Mouse (Mus musculus) layer of hippocampus, adult 6 months (tissue): ENCODE results near the gene Ndufv1. TPM values are rescaled to one million over a fixed set of nuclear protein-coding genes. Genes with fewer than 3 reads are reported as not detected.

Source experiments
- long read RNA-seq, 2 experiments: library from polyadenylated mRNA; unstranded; transcript quantifications; one replicate each; pipeline ENCODE4 v2.0.0; 2019 to 2020
- polyA plus RNA-seq: library from polyadenylated mRNA; unstranded; fragments of <200 nt; fragmentation: Nextera tagmentation; gene quantifications from 2 replicates; pipeline ENCODE4 v1.2.3, GENCODE M21; 2021

The Ndufv1 gene
- polyA plus RNA-seq, result 448 and 464 TPM in 2 replicates
- long read RNA-seq, experiment 1, transcript Ndufv1-201 (10 exons, 1,661 nt), result major isoform, 684 of 762 reads
- long read RNA-seq, experiment 1, partial matches to known transcripts, result 37 of 762 reads
- long read RNA-seq, experiment 1, other reads (novel, unspliced or antisense), result 38 of 762 reads
- long read RNA-seq, experiment 2, transcript Ndufv1-201 (10 exons, 1,661 nt), result major isoform, 1,690 of 1,843 reads
- long read RNA-seq, experiment 2, partial matches to known transcripts, result 27 of 1,843 reads
- long read RNA-seq, experiment 2, other reads (novel, unspliced or antisense), result 122 of 1,843 reads

GRCm38 (mm10) chr19:4012432-4013022, at the start of gene Ndufv1:
Ndufv1 (minus strand) TSS chr19:4012806.

GRCm38 (mm10) chr19:4059069-4059740, 46.6 kb upstream of the Ndufv1 start, which contains the start of gene Gstp3:
Gstp3 (minus strand) TSS chr19:4059569.

GRCm38 (mm10) chr19:4045966-4046865, 33.6 kb upstream of the Ndufv1 start, which contains the start of gene Gstp2:
Gstp2 (minus strand) TSS chr19:4046023.

GRCm38 (mm10) chr19:4037788-4038232, 25.2 kb upstream of the Ndufv1 start, which contains the start of gene Gstp1:
Gstp1 (minus strand) TSS chr19:4037985.

GRCm38 (mm10) chr19:4003112-4003511, 9.5 kb downstream of the Ndufv1 start, which contains the start of gene Doc2g:
Doc2g (plus strand) TSS chr19:4003313.

GRCm38 (mm10) chr19:4000119-4000900, 12.3 kb downstream of the Ndufv1 start, which contains the start of the genes Nudt8 and Gm49405:
Nudt8 (plus strand) TSS chr19:4000580.
Gm49405 (plus strand) TSS chr19:4000626.

DNA sequence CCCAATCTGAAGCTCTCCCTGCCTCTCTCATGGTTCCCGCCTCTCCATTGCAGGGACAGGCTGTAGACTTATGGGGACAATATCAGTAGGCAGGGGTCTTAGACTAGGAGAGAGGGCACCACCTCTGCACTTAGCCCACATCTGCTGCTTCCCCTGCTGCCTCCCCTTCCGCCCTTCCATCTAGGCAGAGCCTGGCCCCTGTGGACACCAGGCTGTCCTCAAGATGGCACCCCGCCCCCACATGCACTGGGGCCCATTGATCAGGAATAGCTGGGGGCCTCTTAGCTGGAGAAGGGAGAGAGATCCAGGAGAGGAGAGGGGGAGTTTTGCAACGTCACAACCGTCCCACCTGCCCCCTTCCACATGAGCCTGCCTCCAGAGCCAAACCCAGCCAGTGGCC, 20.2 kb downstream of the Ndufv1 start, which contains the start of gene Tbx10:
TSS of gene Tbx10 (plus strand) at position 337 of the 400 bp plus-strand sequence.

GRCm38 (mm10) chr19:3986334-3986733, 26.3 kb downstream of the Ndufv1 start, which contains the start of gene Acy3:
Acy3 (plus strand) TSS chr19:3986570.

DNA sequence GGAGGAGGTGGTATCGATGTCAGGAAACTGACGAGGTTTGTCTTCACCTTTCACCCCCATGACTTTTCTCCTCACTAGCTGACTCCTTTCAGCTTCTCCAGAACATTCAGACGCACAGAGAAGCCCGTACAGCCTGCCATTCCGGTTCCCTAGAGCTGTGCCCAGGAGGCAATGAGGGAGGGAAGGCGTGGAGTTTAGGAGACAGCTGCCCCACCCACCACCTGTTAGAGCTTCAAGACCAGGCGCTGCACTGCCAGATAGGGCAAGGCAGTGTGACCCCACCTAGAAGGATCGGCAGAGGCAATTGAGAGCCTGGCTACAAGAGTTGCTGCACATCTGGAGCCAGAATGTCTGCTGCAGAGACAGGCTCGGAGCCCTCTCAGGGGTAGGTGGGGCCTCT, 40.4 kb downstream of the Ndufv1 start, which contains the start of gene Aldh3b2:
TSS of gene Aldh3b2 (plus strand) at position 100 of the 400 bp plus-strand sequence.

DNA sequence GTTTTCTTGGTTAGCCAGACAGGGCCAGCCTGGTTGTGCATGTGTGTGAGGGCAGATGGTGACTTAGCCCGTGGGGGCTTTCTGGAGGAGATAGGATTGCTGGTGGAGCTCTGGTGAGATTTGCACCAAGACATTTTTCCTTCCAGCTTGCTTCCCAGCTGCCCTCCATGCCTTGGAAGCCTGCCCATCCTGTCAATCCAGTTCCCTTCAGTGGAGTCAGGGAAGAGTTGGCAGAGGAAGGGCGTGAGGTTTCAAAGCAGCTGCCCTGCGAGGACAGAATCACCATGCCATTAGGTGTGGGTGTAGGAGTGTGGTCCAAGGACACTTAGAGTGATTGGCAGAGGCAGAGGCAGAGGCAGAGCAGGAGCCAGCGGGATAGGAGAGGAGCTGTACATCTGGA, 54.1 kb downstream of the Ndufv1 start, which contains the start of gene Aldh3b3:
TSS of gene Aldh3b3 (plus strand) at position 176 of the 400 bp plus-strand sequence.

Other genes with a start within 250 kb of the Ndufv1 start
- 8.6 and 9.5 TPM in 2 replicates for gene Kmt5b, start 245.4 kb downstream of the Ndufv1 start, polyA plus RNA-seq
- gene Chka, start 161.0 kb downstream of the Ndufv1 start, polyA plus RNA-seq, result 19.4 and 20.0 TPM in 2 replicates
- gene Tcirg1, start 105.7 kb downstream of the Ndufv1 start, polyA plus RNA-seq, result 3.9 and 4.3 TPM in 2 replicates
- 575 and 594 TPM in 2 replicates for gene Ndufs8, start 100.0 kb downstream of the Ndufv1 start, polyA plus RNA-seq
- gene Aldh3b1, start 83.0 kb downstream of the Ndufv1 start, polyA plus RNA-seq, result 7.0 and 8.7 TPM in 2 replicates
- 25.0 and 27.9 TPM in 2 replicates for gene Unc93b1, start 77.6 kb downstream of the Ndufv1 start, polyA plus RNA-seq
- gene Aldh3b3, start 54.2 kb downstream of the Ndufv1 start, polyA plus RNA-seq, result not detected in 2 replicates
- 2.3 and 2.5 TPM in 2 replicates for gene Aldh3b2, start 40.5 kb downstream of the Ndufv1 start, polyA plus RNA-seq
- gene Acy3, start 26.2 kb downstream of the Ndufv1 start, polyA plus RNA-seq, result 2.2 and 3.3 TPM in 2 replicates
- gene Tbx10, start 20.1 kb downstream of the Ndufv1 start, polyA plus RNA-seq, result 0.10 TPM in 1 of 2 replicates, not detected in the other
- gene Nudt8, start 12.2 kb downstream of the Ndufv1 start, polyA plus RNA-seq, result 22.0 and 24.3 TPM in 2 replicates
- 0.09 and 0.10 TPM in 2 replicates for gene Gm49405, start 12.2 kb downstream of the Ndufv1 start, polyA plus RNA-seq
- gene Doc2g, start 9.5 kb downstream of the Ndufv1 start, polyA plus RNA-seq, result 2.8 and 2.9 TPM in 2 replicates
- gene Gstp1, start 25.2 kb upstream of the Ndufv1 start, polyA plus RNA-seq, result 1,221 and 1,279 TPM in 2 replicates
- 2.1 and 2.8 TPM in 2 replicates for gene Gstp2, start 33.2 kb upstream of the Ndufv1 start, polyA plus RNA-seq
- gene Gstp3, start 46.8 kb upstream of the Ndufv1 start, polyA plus RNA-seq, result not detected in 2 replicates
- not detected in 2 replicates for gene Cabp2, start 68.8 kb upstream of the Ndufv1 start, polyA plus RNA-seq
- 59.8 and 62.1 TPM in 2 replicates for gene Cdk2ap2, start 84.4 kb upstream of the Ndufv1 start, polyA plus RNA-seq
- gene Pitpnm1, start 87.2 kb upstream of the Ndufv1 start, polyA plus RNA-seq, result 52.0 and 59.9 TPM in 2 replicates
- 204 and 212 TPM in 2 replicates for gene Aip, start 113.1 kb upstream of the Ndufv1 start, polyA plus RNA-seq
- not detected in 2 replicates for gene Gpr152, start 127.0 kb upstream of the Ndufv1 start, polyA plus RNA-seq
- gene Cabp4, start 131.2 kb upstream of the Ndufv1 start, polyA plus RNA-seq, result 0.04 TPM in 1 of 2 replicates, not detected in the other
- 101 and 105 TPM in 2 replicates for gene Coro1b, start 135.8 kb upstream of the Ndufv1 start, polyA plus RNA-seq
- gene Ptprcap, start 140.8 kb upstream of the Ndufv1 start, polyA plus RNA-seq, result 1.2 and 2.0 TPM in 2 replicates
- 7.5 and 9.5 TPM in 2 replicates for gene Rps6kb2, start 150.5 kb upstream of the Ndufv1 start, polyA plus RNA-seq
- 2.8 and 2.9 TPM in 2 replicates for gene Carns1, start 162.7 kb upstream of the Ndufv1 start, polyA plus RNA-seq
- gene Tbc1d10c, start 178.5 kb upstream of the Ndufv1 start, polyA plus RNA-seq, result 0.19 TPM in 1 of 2 replicates, not detected in the other
- gene Ppp1ca, start 179.3 kb upstream of the Ndufv1 start, polyA plus RNA-seq, result 345 and 357 TPM in 2 replicates
- 5.9 and 6.0 TPM in 2 replicates for gene Rad9a, start 188.9 kb upstream of the Ndufv1 start, polyA plus RNA-seq
- gene Clcf1, start 201.4 kb upstream of the Ndufv1 start, polyA plus RNA-seq, result 0.18 and 0.26 TPM in 2 replicates
- not detected in 2 replicates for gene AC109138.7, start 201.6 kb upstream of the Ndufv1 start, polyA plus RNA-seq
- 27.9 and 28.1 TPM in 2 replicates for gene Pold4, start 219.1 kb upstream of the Ndufv1 start, polyA plus RNA-seq